Mouse (Mus musculus) erythroblast, embryonic 14.5 days (primary cell): ENCODE data around the gene Fign.

Source experiments
- GATA1 ChIP-seq: IDR thresholded peaks from 2 replicates; pipeline ENCODE4 v1.6.1; 2012; ENCODE audit warnings: low read length, inconsistent platforms, mixed read lengths
- TAL1 ChIP-seq: IDR thresholded peaks from 3 replicates; pipeline ENCODE4 v1.6.1; 2012; ENCODE audit warnings: low read length, inconsistent platforms, mixed read lengths

DNA sequence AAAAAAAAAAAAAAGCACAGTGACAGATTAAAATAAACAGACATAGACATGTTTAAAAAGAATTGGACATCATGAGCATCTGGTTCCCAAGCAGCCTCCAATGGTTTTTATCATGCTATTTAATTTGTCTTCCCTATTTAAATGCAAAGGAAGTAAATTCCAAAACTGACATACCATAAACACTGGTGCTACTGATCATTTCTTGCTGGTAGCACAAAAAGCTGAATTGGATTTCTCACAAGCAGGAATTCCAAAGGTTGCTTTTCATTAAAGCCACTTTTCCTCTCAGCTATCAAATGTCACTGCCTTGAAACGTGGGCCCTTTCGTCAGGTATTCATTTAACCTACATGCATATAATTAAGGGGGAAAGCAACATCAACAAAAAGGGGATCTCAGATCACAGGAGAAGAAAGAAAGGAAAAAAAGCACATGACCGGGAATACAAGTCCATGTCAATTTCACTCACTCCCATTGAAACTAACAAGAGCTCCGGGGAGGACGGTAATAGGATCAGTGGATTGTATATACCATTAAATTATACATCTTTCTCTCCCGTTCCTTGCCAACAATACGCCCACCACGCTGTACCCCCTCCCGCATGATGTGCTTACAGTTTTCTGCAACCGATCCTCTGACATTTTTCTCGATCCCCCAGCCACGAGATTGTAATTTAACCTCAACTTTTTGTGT, 972 bp downstream of the Fign start:
- TF ChIP-seq TAL1 (no peak), GATA1 (no peak)
